26 mouse cellular contexts compared by ENCODE assay signal in genomic region chr10:40144815-40145214, GRCm38 (mm10). TPM values are rescaled to one million over a fixed set of nuclear protein-coding genes. Genes with fewer than 3 reads are reported as not detected.
DNase-seq lines count a peak whose midpoint lies in the region; ATAC-seq and TF ChIP-seq lines count a peak whose summit lies in the region.
"Had no signal": no experiment of that assay in that cellular context is flagged by ENCODE, and none has a peak within 500 bp of the region (broad histone marks: within the 10 kb centered on the region; RNA-seq: fewer than 3 reads in every experiment).

No protein-coding gene starts in this region.

- peak; percentile 23 for DNase-seq in intestine, embryonic 14.5 days (ENCODE audit: low spot score)
- DNase-seq in 416B (ENCODE audit: low read depth) (peak; percentile 71), CH12.LX (ENCODE audit: extremely low read depth) (peak; percentile 24)
- DNase-seq in liver, embryonic 14.5 days (ENCODE audit: low read depth in 3 of 3, low spot score in 3 of 3): no peak
- no peak for DNase-seq in testis, postnatal 14 days (ENCODE audit: low spot score)
- DNase-seq in adrenal gland, postnatal 4 days (ENCODE audit: low spot score in 2 of 2): no peak
- DNase-seq: adrenal gland, adult 2 months; adrenal gland, postnatal 14 days; cerebellum, adult 11-12 months; cerebellum, adult 8-10 months; cerebellum, postnatal 10 days; cerebellum, postnatal 36 days; embryo, embryonic 11 days; gastrocnemius, postnatal 10 days; gastrocnemius, postnatal 36 days had no signal

- H3K9me3 ChIP-seq in intestine, embryonic 14.5 days (ENCODE audit: control insufficient read depth, low read length): no peaks in the 10 kb centered on the region
- H3K9me3 ChIP-seq in intestine, embryonic 16.5 days (ENCODE audit: control insufficient read depth, low read length): no peaks in the 10 kb centered on the region
- H3K9me3 ChIP-seq in CH12.LX (replicated peaks; ENCODE audit: low read length): no peaks in the 10 kb centered on the region
- H3K9me3 ChIP-seq in liver, embryonic 14.5 days (ENCODE audit: control insufficient read depth, low read length): no peaks in the 10 kb centered on the region
- H3K9me3 ChIP-seq: embryonic facial prominence, embryonic 10.5 days; embryonic facial prominence, embryonic 13.5 days; forebrain, embryonic 12.5 days; forebrain, embryonic 15.5 days; G1E; heart, embryonic 13.5 days; hindbrain, embryonic 12.5 days; hindbrain, embryonic 15.5 days; intestine, embryonic 15.5 days had no signal

- no peak overlapping the region for H3K4me3 ChIP-seq in intestine, embryonic 14.5 days (ENCODE audit: low read depth, low read length)
- H3K4me3 ChIP-seq in intestine, embryonic 16.5 days (ENCODE audit: low read length): no peak overlapping the region
- H3K4me3 ChIP-seq in CH12.LX (replicated peaks in 1 of 3; ENCODE audit: low read depth in 2 of 3, low read length in 2 of 3, poor library complexity in 1 of 3): no peak overlapping the region
- no peak overlapping the region for H3K4me3 ChIP-seq in liver, embryonic 14.5 days (ENCODE audit: insufficient read depth in 1 of 2, low read depth in 2 of 2, low read length in 2 of 2)
- H3K4me3 ChIP-seq: embryonic facial prominence, embryonic 10.5 days; embryonic facial prominence, embryonic 13.5 days; erythroblast, embryonic 14.5 days; forebrain, embryonic 12.5 days; forebrain, embryonic 15.5 days; heart, embryonic 13.5 days; hindbrain, embryonic 12.5 days; hindbrain, embryonic 15.5 days; intestine, embryonic 15.5 days had no signal

- TF ChIP-seq RAD21 in CH12.LX (IDR thresholded peaks at IDR 0.05; ENCODE audit: low read depth, low read length): no peak

- in situ Hi-C loops in CH12.LX (cut with MboI; ENCODE audit: low pct_ligation_motif_present, low pct_unique_long_range_greater_than_20kb, low sequenced_read_pairs): loop anchor here (5.0 kb wide), 1 partner anchor 37 kb away; no protein-coding TSS in a partner anchor

- H3K79me2 ChIP-seq in CH12.LX (replicated peaks; ENCODE audit: control insufficient read depth, extremely low read depth, insufficient read depth, poor library complexity, severe bottlenecking): no peaks in the 10 kb centered on the region; the same call in 1 of the 2 replicates

- ATAC-seq in intestine, embryonic 14.5 days (replicated peaks; ENCODE audit: low FRiP score, low TSS enrichment, low read depth): no peak
- ATAC-seq in intestine, embryonic 16.5 days: no peak
- no peak for ATAC-seq in liver, embryonic 14.5 days (ENCODE audit: insufficient read depth)
- ATAC-seq: forebrain, embryonic 15.5 days; intestine, embryonic 15.5 days had no signal

- TF ChIP-seq EP300 in CH12.LX (IDR thresholded peaks at IDR 0.05; ENCODE audit: low read length): no peak
- no peak for TF ChIP-seq EP300 in liver, embryonic 14.5 days (IDR thresholded peaks at IDR 0.05; ENCODE audit: low read depth)

- no peaks in the 10 kb centered on the region; the same call in 1 of the 2 replicates for H3K4me1 ChIP-seq in intestine, embryonic 14.5 days (replicated peaks; ENCODE audit: control insufficient read depth, insufficient read depth, low read length)
- H3K4me1 ChIP-seq in intestine, embryonic 16.5 days (ENCODE audit: control insufficient read depth, insufficient read depth, low read length): peaks cover 6% of the 10 kb centered on the region; the same call in 1 of the 2 replicates
- peaks cover 0 to 17% of the 10 kb centered on the region in 2 experiments; a peak in 3 of 4 replicates for H3K4me1 ChIP-seq in CH12.LX (ENCODE audit: control insufficient read depth in 1 of 2, insufficient read depth in 2 of 2)
- peaks cover 49 to 54% of the 10 kb centered on the region in 2 experiments for H3K4me1 ChIP-seq in liver, embryonic 14.5 days (replicated peaks; ENCODE audit: control insufficient read depth in 2 of 2, insufficient read depth in 2 of 2, low read length in 1 of 2)

- no peak overlapping the region for H3K27ac ChIP-seq in intestine, embryonic 14.5 days (ENCODE audit: low read depth)
- no peak overlapping the region for H3K27ac ChIP-seq in intestine, embryonic 16.5 days (ENCODE audit: low read length)
- H3K27ac ChIP-seq in CH12.LX (ENCODE audit: insufficient read depth, low read depth): no peak overlapping the region
- 0 out of 2 replicates have a peak overlapping the region, but pooled peaks have one; percentile 18 for H3K27ac ChIP-seq in liver, embryonic 14.5 days
- H3K27ac ChIP-seq: embryonic facial prominence, embryonic 10.5 days; embryonic facial prominence, embryonic 13.5 days; forebrain, embryonic 12.5 days; forebrain, embryonic 15.5 days; heart, embryonic 13.5 days; hindbrain, embryonic 12.5 days; hindbrain, embryonic 15.5 days; intestine, embryonic 15.5 days had no signal

- dilution Hi-C loops in CH12.LX (cut with MboI; ENCODE audit: extremely low pct_ligation_motif_present, extremely low pct_unique_long_range_greater_than_20kb, low sequenced_read_pairs): no loop called here

- no peak overlapping the region for H3K9ac ChIP-seq in intestine, embryonic 14.5 days (ENCODE audit: low read length)
- no peak overlapping the region for H3K9ac ChIP-seq in intestine, embryonic 16.5 days (ENCODE audit: low read depth, low read length)
- no peak overlapping the region for H3K9ac ChIP-seq in CH12.LX (ENCODE audit: insufficient read depth, low read depth)
- H3K9ac ChIP-seq in liver, embryonic 14.5 days (replicated peaks): no peak overlapping the region
- H3K9ac ChIP-seq: embryonic facial prominence, embryonic 13.5 days; forebrain, embryonic 12.5 days; forebrain, embryonic 15.5 days; heart, embryonic 13.5 days; hindbrain, embryonic 12.5 days; hindbrain, embryonic 15.5 days; intestine, embryonic 15.5 days had no signal

- no peaks in the 10 kb centered on the region for H3K27me3 ChIP-seq in intestine, embryonic 14.5 days (replicated peaks; ENCODE audit: control insufficient read depth, insufficient read depth, low read length)
- H3K27me3 ChIP-seq in intestine, embryonic 16.5 days (replicated peaks; ENCODE audit: control insufficient read depth, insufficient read depth, low read length): 0 out of 2 replicates have a peak, but pooled peaks cover 2% of the 10 kb centered on the region
- peaks cover 10% of the 10 kb centered on the region for H3K27me3 ChIP-seq in CH12.LX (replicated peaks)
- no peaks in the 10 kb centered on the region for H3K27me3 ChIP-seq in liver, embryonic 14.5 days (ENCODE audit: control insufficient read depth, insufficient read depth, low read length)
- H3K27me3 ChIP-seq: forebrain, embryonic 15.5 days; heart, embryonic 13.5 days; intestine, embryonic 15.5 days had no signal

- TF ChIP-seq CTCF in CH12.LX (conservative IDR thresholded peaks at IDR 0.05 in 1 of 2, IDR thresholded peaks at IDR 0.05 in 1 of 2; ENCODE audit: low read depth in 2 of 2, low read length in 2 of 2): no peak
- TF ChIP-seq CTCF in liver, embryonic 14.5 days (IDR thresholded peaks at IDR 0.05; ENCODE audit: low read depth): no peak

- WGBS in intestine, embryonic 14.5 days: 81% methylated on average over 1 of the region's 1 CpGs
- 76% methylated on average over 1 of the region's 1 CpGs for WGBS in intestine, embryonic 16.5 days
- WGBS in liver, embryonic 14.5 days (ENCODE audit: insufficient replicate concordance): 62% methylated on average over 1 of the region's 1 CpGs

- no peaks in the 10 kb centered on the region for H3K36me3 ChIP-seq in intestine, embryonic 14.5 days (ENCODE audit: control insufficient read depth, insufficient read depth, low read length)
- no peaks in the 10 kb centered on the region for H3K36me3 ChIP-seq in intestine, embryonic 16.5 days (ENCODE audit: control insufficient read depth, insufficient read depth, low read length)
- H3K36me3 ChIP-seq in CH12.LX (replicated peaks in 1 of 2; ENCODE audit: control insufficient read depth in 1 of 2, insufficient read depth in 1 of 2, low read length in 1 of 2): no peaks in the 10 kb centered on the region
- H3K36me3 ChIP-seq in liver, embryonic 14.5 days (replicated peaks; ENCODE audit: control insufficient read depth, insufficient read depth, low read depth): peaks cover 10% of the 10 kb centered on the region
- H3K36me3 ChIP-seq: embryonic facial prominence, embryonic 10.5 days; embryonic facial prominence, embryonic 13.5 days; forebrain, embryonic 12.5 days; forebrain, embryonic 15.5 days; heart, embryonic 13.5 days; hindbrain, embryonic 12.5 days; hindbrain, embryonic 15.5 days; intestine, embryonic 15.5 days had no signal

- no peak for TF ChIP-seq POLR2A in CH12.LX (IDR thresholded peaks at IDR 0.05; ENCODE audit: low read depth, low read length)

- H3K4me2 ChIP-seq in intestine, embryonic 14.5 days (ENCODE audit: low read length): no peak overlapping the region
- no peak overlapping the region for H3K4me2 ChIP-seq in intestine, embryonic 16.5 days (ENCODE audit: low read depth, low read length)
- H3K4me2 ChIP-seq in CH12.LX (ENCODE audit: insufficient read depth, low read depth, poor library complexity, severe bottlenecking): no peak overlapping the region
- H3K4me2 ChIP-seq in liver, embryonic 14.5 days (ENCODE audit: low read depth): peak overlapping the region; percentile 7; the same call in 1 of the 2 replicates
- H3K4me2 ChIP-seq: embryonic facial prominence, embryonic 13.5 days; forebrain, embryonic 12.5 days; forebrain, embryonic 15.5 days; heart, embryonic 13.5 days; hindbrain, embryonic 12.5 days; hindbrain, embryonic 15.5 days; intestine, embryonic 15.5 days had no signal

TF ChIP-seq in CH12.LX, 34 proteins besides CTCF, POLR2A, EP300 and RAD21 (continues in another document):
- TF ChIP-seq CHD1 (IDR thresholded peaks at IDR 0.05; ENCODE audit: low read depth, low read length): no peak
- no peak for TF ChIP-seq NELFE (IDR thresholded peaks at IDR 0.05; ENCODE audit: low read depth, low read length)
- TF ChIP-seq GABPA (IDR thresholded peaks at IDR 0.05; ENCODE audit: insufficient replicate concordance, low read depth, low read length): no peak
- no peak for TF ChIP-seq ETS1 (conservative IDR thresholded peaks at IDR 0.05; ENCODE audit: low read depth, low read length)
- TF ChIP-seq MYC (IDR thresholded peaks at IDR 0.05; ENCODE audit: low read depth, low read length): peak; percentile 58; the same call in 1 of the 2 replicates
- no peak for TF ChIP-seq USF1 (IDR thresholded peaks at IDR 0.05; ENCODE audit: low read depth, low read length)
- TF ChIP-seq E2F4 (IDR thresholded peaks at IDR 0.05; ENCODE audit: insufficient replicate concordance, low read depth, low read length): no peak
- no peak for TF ChIP-seq ELF1 (IDR thresholded peaks at IDR 0.05; ENCODE audit: low read depth, low read length)
- TF ChIP-seq MAZ (IDR thresholded peaks at IDR 0.05; ENCODE audit: low read depth, low read length): peak; percentile 43; the same call in 1 of the 2 replicates

RNA-seq across cellular contexts. Expression of gene Slc16a10, which starts 2.8 kb away (rescaled TPM):
- polyA plus RNA-seq in intestine, embryonic 14.5 days (2014; fragmentation: Nextera tagmentation; extraction: Ambion mirVana): 26.2 and 26.6 TPM in 2 replicates
- 48.2 and 61.4 TPM in 2 replicates for polyA plus RNA-seq in intestine, embryonic 16.5 days (2015; fragmentation: Nextera tagmentation; extraction: Ambion mirVana)
- total RNA-seq in CH12.LX (2012; rRNA removed): 10.4 TPM in 2 replicates
- 4.5 TPM in 2 replicates for total RNA-seq in CH12.LX (2014; rRNA removed)
- polyA plus RNA-seq in CH12.LX (2012; ENCODE audit: insufficient read length, low read depth): 3.5 and 4.1 TPM in 2 replicates
- 32.8 and 33.8 TPM in 2 replicates for polyA plus RNA-seq in liver, embryonic 14.5 days (2012; rRNA removed)
- 63.5 and 69.3 TPM in 2 replicates for polyA plus RNA-seq in liver, embryonic 14.5 days (2014; fragmentation: Nextera tagmentation; extraction: Ambion mirVana)
- 10 to 100 TPM; 17.4 to 19.3 TPM for total RNA-seq in adrenal gland, postnatal 4 days (2021)

Comparison
In these comparisons a context has a peak if more than half of its experiments do, and no peak if none do; other contexts are left out.
1. DNase-seq: peak in intestine, embryonic 14.5 days (single experiment), 416B (single experiment) and CH12.LX (single experiment); none in liver, embryonic 14.5 days (0 of 3), testis, postnatal 14 days (single experiment) and adrenal gland, postnatal 4 days (0 of 2).